Mouse (Mus musculus): ENCODE data around the gene Cyba. TPM values are rescaled to one million over a fixed set of nuclear protein-coding genes. Genes with fewer than 3 reads are reported as not detected.

The Cyba gene
- total and polyA plus RNA-seq, 3 experiments, result 450 to 1,119 (median 848) TPM

- Histone ChIP-seq H3K4me3 (replicated peaks in 1 of 3; ENCODE audit: low read depth in 2 of 3, low read length in 2 of 3, poor library complexity in 1 of 3) (peak overlapping the region; percentile 32 to 85 (median 83)), H3K27me3 (replicated peaks) (no peaks in the 10 kb centered on the region), H3K9ac (ENCODE audit: insufficient read depth, low read depth) (peak overlapping the region; percentile 76), H3K27ac (ENCODE audit: insufficient read depth, low read depth) (peak overlapping the region; percentile 98), H3K9me3 (replicated peaks; ENCODE audit: low read length) (peaks cover 7% of the 10 kb centered on the region), H3K79me2 (replicated peaks; ENCODE audit: control insufficient read depth, extremely low read depth, insufficient read depth, poor library complexity, severe bottlenecking) (peaks cover 32% of the 10 kb centered on the region), H3K4me2 (ENCODE audit: insufficient read depth, low read depth, poor library complexity, severe bottlenecking) (peak overlapping the region; percentile 59), H3K36me3 (replicated peaks in 1 of 2; ENCODE audit: control insufficient read depth in 1 of 2, insufficient read depth in 1 of 2, low read length in 1 of 2) (peaks cover 30 to 63% of the 10 kb centered on the region in 2 experiments), H3K4me1 (ENCODE audit: control insufficient read depth in 1 of 2, insufficient read depth in 2 of 2) (peaks cover 24 to 52% of the 10 kb centered on the region in 2 experiments)
- TF ChIP-seq NRF1 (IDR thresholded peaks at IDR 0.05; ENCODE audit: low read depth, low read length) (peak; percentile 44; the same call in 1 of the 2 replicates), CHD2 (IDR thresholded peaks at IDR 0.05; ENCODE audit: low read length) (peak; percentile 16; the same call in 1 of the 2 replicates), SIN3A (IDR thresholded peaks at IDR 0.05; ENCODE audit: low read length) (peak; percentile 91), POLR2A (IDR thresholded peaks at IDR 0.05; ENCODE audit: low read depth, low read length) (no peak), JUND (conservative IDR thresholded peaks at IDR 0.05; ENCODE audit: low read depth, low read length) (no peak; the same call in 1 of the 2 replicates), USF2 (conservative IDR thresholded peaks at IDR 0.05; ENCODE audit: low read depth, low read length) (no peak), POLR2AphosphoS2 (IDR thresholded peaks at IDR 0.05; ENCODE audit: low read depth, low read length) (no peak), GABPA (IDR thresholded peaks at IDR 0.05; ENCODE audit: insufficient replicate concordance, low read depth, low read length) (no peak), MXI1 (IDR thresholded peaks at IDR 0.05; ENCODE audit: low read depth, low read length) (no peak; the same call in 1 of the 2 replicates), RCOR1 (conservative IDR thresholded peaks at IDR 0.05; ENCODE audit: low read depth, low read length) (peak; percentile 8; the same call in 1 of the 2 replicates), IRF4 (IDR thresholded peaks at IDR 0.05; ENCODE audit: low read depth, low read length) (peak; percentile 77), BHLHE40 (IDR thresholded peaks at IDR 0.05; ENCODE audit: low read depth, low read length) (no peak), E2F4 (IDR thresholded peaks at IDR 0.05; ENCODE audit: insufficient replicate concordance, low read depth, low read length) (no peak), ETS1 (conservative IDR thresholded peaks at IDR 0.05; ENCODE audit: low read depth, low read length) (no peak), MAFK (IDR thresholded peaks at IDR 0.05; ENCODE audit: insufficient replicate concordance, low read length) (peak; percentile 5; the same call in 1 of the 2 replicates), USF1 (IDR thresholded peaks at IDR 0.05; ENCODE audit: low read depth, low read length) (no peak), ZNF384 (IDR thresholded peaks at IDR 0.05; ENCODE audit: low read depth, low read length) (no peak), MAZ (IDR thresholded peaks at IDR 0.05; ENCODE audit: low read depth, low read length) (peak; percentile 94), CTCF (conservative IDR thresholded peaks at IDR 0.05 in 1 of 2, IDR thresholded peaks at IDR 0.05 in 1 of 2; ENCODE audit: low read depth in 2 of 2, low read length in 2 of 2) (peak in 1 of 2 experiments; percentile 82; a peak in 3 of 4 replicates), CHD1 (IDR thresholded peaks at IDR 0.05; ENCODE audit: low read depth, low read length) (no peak), ZKSCAN1 (IDR thresholded peaks at IDR 0.05; ENCODE audit: borderline replicate concordance, low read depth, low read length) (no peak), MEF2A (IDR thresholded peaks at IDR 0.05; ENCODE audit: borderline replicate concordance, low read depth, low read length) (no peak), SMC3 (IDR thresholded peaks at IDR 0.05; ENCODE audit: low read depth, low read length) (peak; percentile 67), ELF1 (IDR thresholded peaks at IDR 0.05; ENCODE audit: low read depth, low read length) (peak; percentile 85), EP300 (IDR thresholded peaks at IDR 0.05; ENCODE audit: low read length) (no peak), ZMIZ1 (IDR thresholded peaks at IDR 0.05; ENCODE audit: low read depth, low read length) (no peak), MAX (IDR thresholded peaks at IDR 0.05; ENCODE audit: low read length) (no peak; the same call in 1 of the 2 replicates), MYC (IDR thresholded peaks at IDR 0.05; ENCODE audit: low read depth, low read length) (no peak; the same call in none of the 2 replicates), ZC3H11A (IDR thresholded peaks at IDR 0.05; ENCODE audit: low read depth, low read length) (peak; percentile 13; the same call in 1 of the 2 replicates), KAT2A (IDR thresholded peaks at IDR 0.05; ENCODE audit: insufficient replicate concordance, low read length) (no peak), UBTF (IDR thresholded peaks at IDR 0.05; ENCODE audit: low read depth, low read length) (no peak), TCF12 (IDR thresholded peaks at IDR 0.05; ENCODE audit: low read depth, low read length) (no peak), RAD21 (IDR thresholded peaks at IDR 0.05; ENCODE audit: low read depth, low read length) (peak; percentile 85), JUN (IDR thresholded peaks at IDR 0.05; ENCODE audit: insufficient read depth, low read depth, low read length) (no peak), NELFE (IDR thresholded peaks at IDR 0.05; ENCODE audit: low read depth, low read length) (no peak; the same call in 1 of the 2 replicates), HCFC1 (IDR thresholded peaks at IDR 0.05; ENCODE audit: low read depth, low read length) (peak; percentile 45; the same call in 1 of the 2 replicates), PAX5 (IDR thresholded peaks at IDR 0.05; ENCODE audit: low read length) (no peak)
- no peak for DNase-seq (ENCODE audit: extremely low read depth)
- dilution Hi-C loops (cut with MboI; ENCODE audit: extremely low pct_ligation_motif_present, extremely low pct_unique_long_range_greater_than_20kb, low sequenced_read_pairs) (no loop called here), in situ Hi-C loops (cut with MboI; ENCODE audit: low pct_ligation_motif_present, low pct_unique_long_range_greater_than_20kb, low sequenced_read_pairs) (loop anchor here (25.0 kb wide), 1 partner anchor 846 kb away; the partner anchor contains the start of genes Fbxo31 and Map1lc3b)
Measured at GRCm38 (mm10) chr8:122433269-122433905, 657 bp upstream of the Cyba start.

Measured in CH12.LX (cell line).